Mouse (Mus musculus): ENCODE measurements at regions not wholly inside any gene's neighbourhood (a gene's known extent, or its start where the extent isn't known, plus 50 kb on each side); places are given as distances from the start of the nearest gene placed in this dataset.

DNA sequence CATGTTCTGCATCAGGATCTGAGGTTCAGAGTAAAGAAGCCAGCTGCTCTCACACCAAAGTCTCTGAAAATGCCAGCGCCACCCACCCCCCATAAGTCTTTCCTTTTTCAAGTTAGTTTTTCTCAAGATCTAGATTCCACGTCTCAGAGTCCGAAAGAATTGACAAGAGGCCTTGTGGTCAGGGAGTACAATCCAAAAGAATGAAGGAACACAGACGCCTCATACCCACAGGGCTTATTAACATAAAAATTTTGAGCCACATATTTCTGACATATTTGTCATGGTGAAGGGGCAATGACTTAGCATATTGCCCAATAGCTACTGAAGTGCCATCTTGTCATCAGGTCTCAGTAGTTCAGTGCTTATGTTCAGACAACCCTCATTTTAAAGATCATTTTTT lies 92.6 kb downstream of the Rassf10 start:
- DNase-seq (ENCODE audit: extremely low spot score in 1 of 2, low spot score in 2 of 2): no peak
- intact Hi-C loops (cut with DNase I): no loop called here
- no peak overlapping the region for H3K27ac ChIP-seq
- H3K4me3 ChIP-seq: no peak overlapping the region
- no peak for TF ChIP-seq CTCF (IDR thresholded peaks at IDR 0.05)

DNA sequence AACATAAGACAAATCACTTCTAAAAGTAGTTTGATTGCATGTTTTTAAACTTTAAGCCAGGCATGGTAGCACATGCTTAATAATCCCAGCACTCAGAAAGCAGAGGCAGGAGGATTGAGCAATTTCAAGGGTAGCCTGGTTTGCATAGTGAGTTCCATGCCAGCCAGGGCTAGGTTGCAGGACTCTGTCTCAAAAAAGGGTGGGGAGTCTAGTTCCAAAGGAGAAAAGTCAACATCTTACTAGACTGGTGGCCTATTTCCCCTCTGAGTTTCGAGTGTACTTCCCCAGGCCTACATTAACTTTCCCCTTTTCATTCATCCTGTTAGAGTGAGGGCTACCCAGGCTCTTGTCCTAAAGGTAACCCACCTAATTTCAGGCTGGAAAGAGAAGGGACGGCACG lies 93.8 kb downstream of the Rassf10 start:
- intact Hi-C loops (cut with DNase I): no loop called here
- DNase-seq (ENCODE audit: extremely low spot score in 1 of 2, low spot score in 2 of 2): no peak
- TF ChIP-seq CTCF (IDR thresholded peaks at IDR 0.05): no peak
- Histone ChIP-seq H3K27ac (no peak overlapping the region), H3K4me3 (no peak overlapping the region)

DNA sequence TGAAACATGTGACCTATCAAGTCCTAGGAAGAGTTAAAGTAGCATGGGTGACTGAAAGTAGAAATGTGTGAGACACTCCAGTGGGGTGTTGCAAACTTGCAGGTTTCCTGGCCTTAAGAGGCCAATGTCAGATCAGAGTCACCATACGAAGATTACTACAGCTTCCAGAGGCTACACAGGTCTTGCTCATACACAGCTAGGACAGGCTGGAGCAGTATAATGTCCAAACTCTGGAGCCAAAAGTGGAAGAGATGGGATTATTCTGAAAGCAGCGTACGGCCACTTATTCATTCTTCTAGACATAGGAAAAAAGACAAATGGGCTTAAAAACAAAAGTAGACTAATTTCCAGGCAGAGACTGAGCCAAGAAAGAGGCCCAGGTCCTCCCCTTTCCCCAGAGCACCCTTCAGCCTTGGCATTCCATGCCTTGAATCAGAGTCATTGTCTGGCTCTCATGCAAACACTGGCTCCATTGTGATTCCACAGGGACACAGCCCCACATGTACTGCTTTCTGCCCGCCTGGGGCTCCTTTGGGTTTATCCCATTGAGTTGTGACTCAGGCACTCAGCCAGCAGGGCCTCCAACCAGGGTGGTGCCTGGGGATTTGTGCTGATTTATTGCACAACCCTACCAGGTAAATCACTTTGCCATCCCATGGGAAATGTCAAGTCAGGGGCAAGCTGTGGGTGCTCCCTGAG lies 94.5 kb downstream of the Rassf10 start:
- H3K4me3 ChIP-seq: no peak overlapping the region
- H3K27ac ChIP-seq: no peak overlapping the region
- no peak for TF ChIP-seq CTCF (IDR thresholded peaks at IDR 0.05)
- intact Hi-C loops (cut with DNase I): no loop called here
- no peak for DNase-seq (ENCODE audit: extremely low spot score in 1 of 2, low spot score in 2 of 2)

DNA sequence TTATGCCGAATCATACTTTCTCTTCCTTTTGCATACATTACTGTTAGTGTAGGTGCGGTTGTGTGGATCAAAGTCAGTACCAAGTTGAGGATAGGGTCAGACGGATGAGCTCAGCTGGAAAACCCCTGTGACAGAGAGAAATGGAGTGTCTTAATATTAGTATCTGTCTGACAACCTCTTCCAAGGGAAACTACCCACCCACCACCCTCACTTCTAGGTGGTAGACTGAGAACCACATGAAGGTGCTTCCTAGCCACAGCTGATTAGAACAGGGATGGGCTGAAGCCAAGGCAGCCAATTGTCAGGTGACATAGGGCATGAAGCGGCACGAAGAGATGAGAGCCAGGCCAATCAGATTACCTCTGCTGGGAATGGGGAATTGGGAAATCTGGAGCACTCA lies 95.7 kb downstream of the Rassf10 start:
- DNase-seq (ENCODE audit: extremely low spot score in 1 of 2, low spot score in 2 of 2): no peak
- intact Hi-C loops (cut with DNase I): no loop called here
- Histone ChIP-seq H3K27ac (no peak overlapping the region), H3K4me3 (no peak overlapping the region)
- no peak for TF ChIP-seq CTCF (IDR thresholded peaks at IDR 0.05)

- TF ChIP-seq CTCF (IDR thresholded peaks at IDR 0.05): no peak
- no peak overlapping the region for H3K4me3 ChIP-seq
- H3K27ac ChIP-seq: no peak overlapping the region
- DNase-seq (ENCODE audit: extremely low spot score in 1 of 2, low spot score in 2 of 2): no peak
- intact Hi-C loops (cut with DNase I): no loop called here
These were observed 99.2 kb downstream of the Rassf10 start for GRCm38 (mm10) chr7:113052952-113053351.

GRCm38 (mm10) chr7:113056421-113056820 lies 102.7 kb downstream of the Rassf10 start:
- H3K4me3 ChIP-seq: no peak overlapping the region
- TF ChIP-seq CTCF (IDR thresholded peaks at IDR 0.05): no peak
- no peak overlapping the region for H3K27ac ChIP-seq
- intact Hi-C loops (cut with DNase I): no loop called here
- DNase-seq (ENCODE audit: extremely low spot score in 1 of 2, low spot score in 2 of 2): no peak

DNA sequence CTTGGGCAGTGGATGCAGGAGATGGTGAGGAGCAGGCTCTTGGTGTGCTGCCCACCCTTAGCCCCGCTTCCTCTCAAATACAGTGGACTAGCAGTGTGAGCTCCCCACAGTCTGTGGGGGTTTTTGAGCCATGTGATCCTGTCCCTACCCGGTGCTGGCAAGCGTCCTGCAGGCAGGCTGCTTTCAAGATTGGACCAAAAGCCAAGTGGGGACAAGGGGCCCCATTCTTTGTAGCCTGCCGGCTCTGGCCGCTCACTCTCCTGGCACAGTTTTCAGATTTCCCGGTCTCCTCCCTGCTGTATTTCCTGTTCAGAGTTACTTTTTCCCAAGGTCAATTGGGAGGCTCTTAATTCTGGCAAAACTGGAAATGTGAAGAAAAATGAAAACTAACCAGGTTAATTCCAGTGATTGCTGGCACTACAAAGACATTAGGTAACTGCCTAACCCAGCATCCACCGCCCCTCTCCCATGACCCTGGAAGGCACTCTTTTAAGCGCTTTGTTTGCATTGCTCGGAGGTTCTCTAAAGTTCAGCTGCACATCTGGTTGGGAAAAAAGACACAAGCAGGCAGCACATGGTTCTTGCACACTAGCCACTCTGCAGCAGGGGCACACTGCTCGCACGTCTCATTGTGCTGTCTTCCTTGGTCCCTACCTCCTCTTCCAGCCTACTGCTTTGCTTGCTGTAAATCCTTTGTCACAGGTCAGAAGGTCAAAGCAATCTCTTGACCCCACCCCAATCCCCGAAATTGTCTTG lies 105.6 kb downstream of the Rassf10 start:
- H3K27ac ChIP-seq: no peak overlapping the region
- peak; percentile 27 to 28 for DNase-seq (ENCODE audit: extremely low spot score in 1 of 2, low spot score in 2 of 2)
- no peak for TF ChIP-seq CTCF (IDR thresholded peaks at IDR 0.05)
- H3K4me3 ChIP-seq: no peak overlapping the region
- intact Hi-C loops (cut with DNase I): no loop called here

- no peak for DNase-seq (ENCODE audit: extremely low spot score in 1 of 2, low spot score in 2 of 2)
- Histone ChIP-seq H3K4me3 (no peak overlapping the region), H3K27ac (no peak overlapping the region)
- intact Hi-C loops (cut with DNase I): no loop called here
- no peak for TF ChIP-seq CTCF (IDR thresholded peaks at IDR 0.05)
These were observed 106.2 kb downstream of the Rassf10 start for GRCm38 (mm10) chr7:113059967-113060284.

GRCm38 (mm10) chr7:113060991-113061390 lies 107.2 kb downstream of the Rassf10 start:
- intact Hi-C loops (cut with DNase I): no loop called here
- no peak overlapping the region for H3K4me3 ChIP-seq
- DNase-seq (ENCODE audit: extremely low spot score in 1 of 2, low spot score in 2 of 2): no peak
- no peak overlapping the region for H3K27ac ChIP-seq
- TF ChIP-seq CTCF (IDR thresholded peaks at IDR 0.05): no peak

- no peak for TF ChIP-seq CTCF (IDR thresholded peaks at IDR 0.05)
- DNase-seq (ENCODE audit: extremely low spot score in 1 of 2, low spot score in 2 of 2): no peak
- intact Hi-C loops (cut with DNase I): no loop called here
- Histone ChIP-seq H3K27ac (no peak overlapping the region), H3K4me3 (no peak overlapping the region)
These were observed 112.8 kb downstream of the Rassf10 start for GRCm38 (mm10) chr7:113066536-113066935.

GRCm38 (mm10) chr7:113068296-113068695 lies 114.5 kb downstream of the Rassf10 start:
- no peak overlapping the region for H3K27ac ChIP-seq
- intact Hi-C loops (cut with DNase I): no loop called here
- no peak for TF ChIP-seq CTCF (IDR thresholded peaks at IDR 0.05)
- no peak for DNase-seq (ENCODE audit: extremely low spot score in 1 of 2, low spot score in 2 of 2)
- H3K4me3 ChIP-seq: no peak overlapping the region

DNA sequence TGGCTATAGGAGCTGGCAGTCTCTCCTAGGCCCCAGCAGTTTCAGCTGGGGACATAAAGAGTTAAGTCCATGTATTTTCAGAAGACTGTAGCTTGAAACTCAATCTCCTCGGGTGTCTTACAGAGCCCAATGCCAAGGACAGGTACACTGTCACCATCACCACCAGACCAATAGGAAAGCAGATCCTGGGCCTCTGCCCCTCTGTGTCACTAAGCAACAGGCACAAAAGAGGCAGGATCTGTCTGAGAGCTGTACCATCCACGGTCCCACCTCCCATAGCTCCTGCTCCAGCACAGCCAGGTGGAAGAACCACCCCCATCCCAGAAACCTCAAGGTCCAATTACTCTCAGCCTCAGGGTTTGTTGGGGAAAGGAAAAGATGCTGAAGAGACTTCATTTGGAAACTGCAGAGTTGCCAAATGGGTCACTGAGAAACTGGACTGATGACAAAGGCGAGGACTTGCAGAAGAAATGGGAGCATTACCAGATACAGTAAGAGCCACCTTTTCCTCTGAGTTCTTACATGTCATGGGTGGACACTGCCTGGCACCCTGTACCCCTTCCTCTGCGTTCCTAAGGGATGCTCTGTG lies 115.7 kb downstream of the Rassf10 start:
- no peak for DNase-seq (ENCODE audit: extremely low spot score in 1 of 2, low spot score in 2 of 2)
- intact Hi-C loops (cut with DNase I): no loop called here
- no peak for TF ChIP-seq CTCF (IDR thresholded peaks at IDR 0.05)

More for the DNA sequence above, 115.7 kb downstream of the Rassf10 start:
- H3K4me3 ChIP-seq: no peak overlapping the region
- H3K27ac ChIP-seq: no peak overlapping the region
